Mouse (Mus musculus) forebrain, embryonic 13.5 days (tissue): Measurements from ENCODE around the gene Pop5. TPM values are rescaled to one million over a fixed set of nuclear protein-coding genes. Genes with fewer than 3 reads are reported as not detected.

Source experiments
- ATAC-seq: fragments of 200-750 bp; cut with Nextera tagmentation; 2 replicates; pipeline ENCODE4 v1.8.0; 2017
- H3K27ac ChIP-seq: fragments of 300-500 bp; sonication (generic); 2 replicates; pipeline ENCODE4 v1.5.1; 2015; ENCODE audit warnings: inconsistent platforms, mild to moderate bottlenecking, moderate library complexity
- H3K27me3 ChIP-seq: fragments of 300-500 bp; sonication (generic); 2 replicates; pipeline ENCODE4 v1.6.1; 2015; ENCODE audit warnings: mild to moderate bottlenecking, inconsistent platforms
- H3K36me3 ChIP-seq: fragments of 300-500 bp; sonication (generic); 2 replicates; pipeline ENCODE4 v1.6.1; 2015; ENCODE audit warnings: mild to moderate bottlenecking, inconsistent platforms; ENCODE audit not compliant: poor library complexity, severe bottlenecking
- H3K4me1 ChIP-seq: fragments of 300-500 bp; sonication (generic); 2 replicates; pipeline ENCODE4 v1.6.1; 2015; ENCODE audit warnings: inconsistent platforms
- H3K4me2 ChIP-seq: fragments of 300-500 bp; sonication (generic); 2 replicates; pipeline ENCODE4 v1.6.1; 2015; ENCODE audit warnings: inconsistent platforms, mild to moderate bottlenecking, moderate library complexity
- H3K4me3 ChIP-seq: fragments of 300-500 bp; sonication (generic); 2 replicates; pipeline ENCODE4 v1.5.1; 2015; ENCODE audit warnings: mild to moderate bottlenecking, inconsistent platforms
- H3K9ac ChIP-seq: fragments of 300-500 bp; sonication (generic); 2 replicates; pipeline ENCODE4 v1.6.1; 2015; ENCODE audit warnings: mild to moderate bottlenecking, inconsistent platforms
- H3K9me3 ChIP-seq: fragments of 300-500 bp; sonication (generic); replicated peaks from 2 replicates; pipeline ENCODE4 v1.6.1; 2016; ENCODE audit warnings: inconsistent platforms
- WGBS: fragments of 180-500 bp; shearing (Covaris S2); methylation state at CpG from one replicate; pipeline ENCODE4 v1.1.7; 2015; 5-methylcytosine and 5-hydroxymethylcytosine counted together
- polyA plus RNA-seq: library from polyadenylated mRNA; unstranded; fragments of >200 nt; fragmentation: Nextera tagmentation; extraction: Ambion mirVana; gene quantifications from 2 replicates; pipeline ENCODE4 v1.2.1, GENCODE M21; 2015

Gene Pop5
- polyA plus RNA-seq, 1 experiment from 2014 or later = 112 TPM

DNA sequence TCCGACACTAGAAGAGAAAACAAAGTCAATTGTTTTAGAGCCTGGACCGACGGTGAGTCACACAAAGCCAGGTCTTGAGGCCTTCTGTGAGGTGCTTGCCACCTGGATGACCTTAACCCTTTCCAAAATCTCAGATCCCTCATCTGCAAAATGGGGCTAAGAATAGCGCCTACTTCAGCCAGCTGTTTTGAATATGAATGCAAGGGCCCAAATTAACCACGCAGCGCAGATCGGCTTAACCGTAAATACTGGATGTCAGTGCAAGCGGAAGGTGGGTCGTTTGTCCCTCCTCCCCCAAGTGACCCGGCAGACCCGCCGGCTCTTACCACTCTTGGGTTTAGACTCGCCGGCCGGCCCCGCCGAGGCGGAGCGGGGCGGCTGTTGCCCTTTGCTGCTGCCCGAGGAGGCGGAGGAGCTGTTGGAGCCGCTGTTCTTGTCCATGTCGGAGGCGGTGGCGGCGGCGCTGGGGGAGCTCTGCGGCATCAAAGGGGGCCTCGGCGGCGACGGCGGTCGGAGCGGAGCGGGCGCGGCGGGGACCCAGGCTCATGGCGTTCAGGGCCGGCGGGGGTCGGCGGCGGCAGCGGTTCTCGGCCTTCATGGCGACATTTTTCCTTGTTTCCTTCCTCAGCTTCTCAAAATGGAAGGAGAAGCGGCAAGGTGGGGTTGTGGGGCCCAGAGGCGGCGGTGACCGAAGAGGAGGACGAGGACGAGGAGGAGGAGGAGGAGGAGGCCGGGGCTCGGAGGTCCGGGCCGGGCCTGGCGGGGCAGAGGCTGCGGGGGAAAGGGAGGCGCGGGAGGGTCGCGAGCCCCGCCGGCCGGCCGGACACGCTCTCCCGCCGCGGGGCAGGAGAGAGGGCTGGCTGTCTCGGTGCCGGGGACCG is 36.5 kb downstream of the Pop5 start:
- peaks cover 39% of the 10 kb centered on the region for H3K4me1 ChIP-seq
- H3K27me3 ChIP-seq = no peaks in the 10 kb centered on the region
- H3K9ac ChIP-seq = peak overlapping the region; percentile 98
- peak overlapping the region; percentile 91 for H3K4me2 ChIP-seq
- WGBS = under 1% methylated on average over 62 of the region's 77 CpGs
- peaks cover 12% of the 10 kb centered on the region for H3K36me3 ChIP-seq
- H3K27ac ChIP-seq = peak overlapping the region; percentile 80
- peak; percentile 17; the same call in 1 of the 2 replicates for ATAC-seq
- H3K4me3 ChIP-seq = peak overlapping the region; percentile 100
- H3K9me3 ChIP-seq = no peaks in the 10 kb centered on the region; the same call in 1 of the 2 replicates

GRCm38 (mm10) chr5:115272812-115273548 is 37.3 kb downstream of the Pop5 start, which contains the start of gene Rnf10:
TSS of gene Rnf10 (minus strand) at chr5:115272898.
- peaks cover 12% of the 10 kb centered on the region for H3K36me3 ChIP-seq
- peak within 1 kb of the TSS; percentile 81 for H3K27ac ChIP-seq
- H3K27me3 ChIP-seq = no peaks in the 10 kb centered on the region
- H3K9ac ChIP-seq = peak within 1 kb of the TSS; percentile 98
- H3K4me1 ChIP-seq = peaks cover 39% of the 10 kb centered on the region
- H3K4me2 ChIP-seq = peak within 1 kb of the TSS; percentile 91
- ATAC-seq = peak; percentile 94
- 13% methylated on average over 26 of the region's 26 CpGs for WGBS
- peak within 1 kb of the TSS; percentile 100 for H3K4me3 ChIP-seq
- no peaks in the 10 kb centered on the region; the same call in 1 of the 2 replicates for H3K9me3 ChIP-seq

GRCm38 (mm10) chr5:115273549-115274135 is 38.0 kb downstream of the Pop5 start:
- H3K27ac ChIP-seq = peak overlapping the region; percentile 81
- 0 out of 2 replicates have a peak overlapping the region, but pooled peaks have one; percentile 100 for H3K4me3 ChIP-seq
- ATAC-seq = no peak
- H3K9ac ChIP-seq = no peak overlapping the region
- H3K4me1 ChIP-seq = peaks cover 35% of the 10 kb centered on the region
- H3K27me3 ChIP-seq = no peaks in the 10 kb centered on the region
- H3K36me3 ChIP-seq = peaks cover 12% of the 10 kb centered on the region
- WGBS = 66% methylated on average over 6 of the region's 6 CpGs
- H3K9me3 ChIP-seq = no peaks in the 10 kb centered on the region; the same call in 1 of the 2 replicates
- H3K4me2 ChIP-seq = peak overlapping the region; percentile 91

- no peak overlapping the region for H3K4me3 ChIP-seq
- H3K9me3 ChIP-seq = no peaks in the 10 kb centered on the region; the same call in 1 of the 2 replicates
- no peak overlapping the region for H3K9ac ChIP-seq
- H3K4me2 ChIP-seq = no peak overlapping the region
- H3K27ac ChIP-seq = no peak overlapping the region
- peaks cover 7% of the 10 kb centered on the region for H3K36me3 ChIP-seq
- no peak for ATAC-seq
- WGBS = 61% methylated on average over 1 of the region's 1 CpGs
- no peaks in the 10 kb centered on the region for H3K27me3 ChIP-seq
- H3K4me1 ChIP-seq = peaks cover 28% of the 10 kb centered on the region
Observed at GRCm38 (mm10) chr5:115274353-115274752, 38.7 kb downstream of the Pop5 start.

GRCm38 (mm10) chr5:115274771-115275170 is 39.1 kb downstream of the Pop5 start:
- Histone ChIP-seq H3K36me3 (peaks cover 3% of the 10 kb centered on the region), H3K9ac (no peak overlapping the region), H3K4me3 (no peak overlapping the region), H3K4me2 (no peak overlapping the region), H3K27ac (no peak overlapping the region), H3K4me1 (peaks cover 24% of the 10 kb centered on the region), H3K9me3 (no peaks in the 10 kb centered on the region; the same call in 1 of the 2 replicates), H3K27me3 (no peaks in the 10 kb centered on the region)
- ATAC-seq = no peak
- 84% methylated on average over 1 of the region's 1 CpGs for WGBS

- WGBS = 34% methylated on average over 14 of the region's 14 CpGs
- Histone ChIP-seq H3K4me2 (no peak overlapping the region), H3K4me1 (peaks cover 18% of the 10 kb centered on the region), H3K4me3 (no peak overlapping the region), H3K36me3 (no peaks in the 10 kb centered on the region), H3K27ac (no peak overlapping the region), H3K27me3 (no peaks in the 10 kb centered on the region), H3K9ac (no peak overlapping the region), H3K9me3 (no peaks in the 10 kb centered on the region; the same call in 1 of the 2 replicates)
- no peak for ATAC-seq
Observed at GRCm38 (mm10) chr5:115275998-115276397, 40.4 kb downstream of the Pop5 start.

DNA sequence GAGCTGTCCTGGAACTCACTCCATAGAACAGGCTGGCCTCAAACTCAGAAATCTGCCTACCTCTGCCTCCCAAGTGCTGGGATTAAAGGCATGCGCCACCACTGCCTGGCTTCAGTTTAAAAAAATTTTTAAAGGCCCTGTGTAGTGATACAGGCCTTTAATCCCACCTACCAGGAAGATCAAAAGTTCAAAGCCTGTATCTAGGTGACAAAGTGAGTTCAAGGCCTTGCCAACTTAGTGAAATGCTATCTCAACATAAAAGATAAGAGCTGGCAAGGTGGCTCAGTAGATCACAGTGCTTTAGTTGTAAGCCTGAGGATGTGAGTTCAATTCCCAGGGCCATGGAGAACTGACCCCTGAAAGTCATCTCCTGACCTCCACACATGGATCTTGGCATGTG is 42.4 kb downstream of the Pop5 start:
- H3K4me2 ChIP-seq = no peak overlapping the region
- H3K9me3 ChIP-seq = no peaks in the 10 kb centered on the region; the same call in 1 of the 2 replicates
- H3K4me1 ChIP-seq = peaks cover 11% of the 10 kb centered on the region
- no peak overlapping the region for H3K27ac ChIP-seq
- no peak for ATAC-seq
- H3K9ac ChIP-seq = no peak overlapping the region
- H3K36me3 ChIP-seq = 0 out of 2 replicates have a peak, but pooled peaks cover 3% of the 10 kb centered on the region
- no peaks in the 10 kb centered on the region for H3K27me3 ChIP-seq
- no peak overlapping the region for H3K4me3 ChIP-seq
- WGBS = 97% methylated on average over 1 of the region's 1 CpGs

DNA sequence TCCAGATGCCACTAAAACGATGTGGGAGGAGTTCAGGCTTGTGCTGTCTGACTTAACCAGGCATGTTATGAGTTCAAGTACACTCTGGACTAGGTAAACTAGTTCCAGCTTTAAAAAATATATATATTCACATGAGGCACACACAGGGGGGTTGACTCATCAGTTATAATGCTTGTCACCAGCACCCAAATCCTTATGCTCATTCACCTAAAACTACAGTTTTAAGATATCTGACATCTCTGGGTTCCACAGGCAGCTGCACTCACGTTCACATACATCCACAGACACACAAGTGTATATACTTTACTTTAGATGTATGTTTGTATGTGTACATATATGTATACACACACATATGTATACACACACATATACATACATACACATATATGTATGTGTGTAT is 43.1 kb downstream of the Pop5 start:
- Histone ChIP-seq H3K4me2 (no peak overlapping the region), H3K9me3 (no peaks in the 10 kb centered on the region; the same call in 1 of the 2 replicates), H3K27ac (no peak overlapping the region), H3K4me1 (peaks cover 6% of the 10 kb centered on the region), H3K36me3 (peaks cover 11% of the 10 kb centered on the region), H3K27me3 (no peaks in the 10 kb centered on the region), H3K9ac (no peak overlapping the region), H3K4me3 (no peak overlapping the region)
- whole genome bisulfite sequencing = 64% methylated on average over 2 of the region's 2 CpGs
- ATAC-seq = 0 out of 2 replicates have a peak, but pooled peaks have one; percentile 6

GRCm38 (mm10) chr5:115279226-115280049 is 43.8 kb downstream of the Pop5 start, which contains the start of gene Coq5:
TSS of gene Coq5 (plus strand) at chr5:115279666.
- Histone ChIP-seq H3K36me3 (peaks cover 17% of the 10 kb centered on the region), H3K27ac (0 out of 2 replicates have a peak within 1 kb of the TSS, but pooled peaks have one; percentile 31), H3K4me2 (peak within 1 kb of the TSS; percentile 97), H3K27me3 (no peaks in the 10 kb centered on the region), H3K4me3 (peak within 1 kb of the TSS; percentile 97), H3K9ac (peak within 1 kb of the TSS; percentile 89), H3K9me3 (no peaks in the 10 kb centered on the region; the same call in 1 of the 2 replicates), H3K4me1 (peaks cover 6% of the 10 kb centered on the region)
- WGBS = 4% methylated on average over 44 of the region's 45 CpGs
- peak; percentile 82 for ATAC-seq

GRCm38 (mm10) chr5:115280050-115280687 is 44.5 kb downstream of the Pop5 start:
- 10% methylated on average over 17 of the region's 17 CpGs for WGBS
- Histone ChIP-seq H3K27ac (0 out of 2 replicates have a peak overlapping the region, but pooled peaks have one; percentile 31), H3K36me3 (peaks cover 22% of the 10 kb centered on the region), H3K9ac (peak overlapping the region; percentile 89), H3K4me1 (peaks cover 6% of the 10 kb centered on the region), H3K9me3 (no peaks in the 10 kb centered on the region; the same call in 1 of the 2 replicates), H3K4me2 (peak overlapping the region; percentile 97), H3K4me3 (peak overlapping the region; percentile 97), H3K27me3 (no peaks in the 10 kb centered on the region)
- ATAC-seq = 0 out of 2 replicates have a peak, but pooled peaks have one; percentile 10
